Mouse (Mus musculus): ENCODE data around the gene Rabl2.

Rabl2 gene

GRCm38 (mm10) chr15:89544171-89544570, 47.6 kb downstream of the Rabl2 start:
- H3K9me3 ChIP-seq (ENCODE audit: low read length): peaks cover 44% of the 10 kb centered on the region
- TF ChIP-seq NANOG (IDR thresholded peaks at IDR 0.05; ENCODE audit: borderline replicate concordance, low read length) (no peak), POU5F1 (IDR thresholded peaks at IDR 0.05; ENCODE audit: borderline replicate concordance, low read length) (no peak), CTCF (conservative IDR thresholded peaks at IDR 0.05; ENCODE audit: low read length) (no peak)

GRCm38 (mm10) chr15:89533843-89534207, 57.9 kb downstream of the Rabl2 start:
- H3K4me3 ChIP-seq (replicated peaks; ENCODE audit: low read length): no peak overlapping the region
- H3K36me3 ChIP-seq (ENCODE audit: insufficient read depth, low read length): no peaks in the 10 kb centered on the region
- no peaks in the 10 kb centered on the region for H3K9me3 ChIP-seq (ENCODE audit: low read length)
- H3K27me3 ChIP-seq (ENCODE audit: insufficient read depth, low read length): peaks cover 33% of the 10 kb centered on the region
- peaks cover 20% of the 10 kb centered on the region for H3K4me1 ChIP-seq (replicated peaks; ENCODE audit: low read depth, low read length)
- TF ChIP-seq CTCF (conservative IDR thresholded peaks at IDR 0.05; ENCODE audit: low read length): no peak

More at GRCm38 (mm10) chr15:89544171-89544570, 47.6 kb downstream of the Rabl2 start:
- Histone ChIP-seq H3K4me3 (replicated peaks; ENCODE audit: low read length) (no peak overlapping the region), H3K27me3 (ENCODE audit: insufficient read depth, low read length) (peaks cover 41% of the 10 kb centered on the region), H3K4me1 (replicated peaks; ENCODE audit: low read depth, low read length) (peaks cover 15% of the 10 kb centered on the region), H3K36me3 (ENCODE audit: insufficient read depth, low read length) (peaks cover 12% of the 10 kb centered on the region; the same call in 1 of the 2 replicates)

GRCm38 (mm10) chr15:89532924-89533842, 58.5 kb downstream of the Rabl2 start:
- peaks cover 27% of the 10 kb centered on the region for H3K27me3 ChIP-seq (ENCODE audit: insufficient read depth, low read length)
- no peak for TF ChIP-seq POU5F1 (IDR thresholded peaks at IDR 0.05; ENCODE audit: borderline replicate concordance, low read length)
- no peak for TF ChIP-seq CTCF (conservative IDR thresholded peaks at IDR 0.05; ENCODE audit: low read length)
- no peak for TF ChIP-seq NANOG (IDR thresholded peaks at IDR 0.05; ENCODE audit: borderline replicate concordance, low read length)
- no peaks in the 10 kb centered on the region for H3K36me3 ChIP-seq (ENCODE audit: insufficient read depth, low read length)
- H3K4me1 ChIP-seq (replicated peaks; ENCODE audit: low read depth, low read length): peaks cover 24% of the 10 kb centered on the region
- H3K4me3 ChIP-seq (replicated peaks; ENCODE audit: low read length): peak overlapping the region; percentile 75
- H3K9me3 ChIP-seq (ENCODE audit: low read length): no peaks in the 10 kb centered on the region
